Mouse (Mus musculus) forebrain, postnatal 0 days (tissue): ENCODE measurements around the gene Sdhc. TPM values are rescaled to one million over a fixed set of nuclear protein-coding genes. Genes with fewer than 3 reads are reported as not detected.

Experiments used
- ATAC-seq: fragments of 200-750 bp; cut with Nextera tagmentation; 2 replicates; pipeline ENCODE4 v1.8.0; 2017; ENCODE audit warnings: mild to moderate bottlenecking, moderate library complexity
- DNase-seq: peaks from one replicate; pipeline ENCODE4 v3.0.0-alpha.2; 2015
- H3K27ac ChIP-seq: fragments of 300-500 bp; sonication (generic); 2 replicates; pipeline ENCODE4 v1.5.1; 2014; ENCODE audit warnings: low read depth, mild to moderate bottlenecking, antibody characterized with exemption, low read length, moderate library complexity, mixed read lengths
- H3K27me3 ChIP-seq: fragments of 300-500 bp; sonication (generic); 2 replicates; pipeline ENCODE4 v1.6.1; 2014; ENCODE audit warnings: mild to moderate bottlenecking, low read length, mixed read lengths; ENCODE audit not compliant: insufficient read depth
- H3K36me3 ChIP-seq: fragments of 300-500 bp; sonication (generic); 2 replicates; pipeline ENCODE4 v1.6.1; 2014; ENCODE audit warnings: mild to moderate bottlenecking, moderate library complexity; ENCODE audit not compliant: insufficient read depth
- H3K4me1 ChIP-seq: fragments of 300-500 bp; sonication (generic); 2 replicates; pipeline ENCODE4 v1.6.1; 2014; ENCODE audit warnings: antibody characterized with exemption; ENCODE audit not compliant: insufficient read depth
- H3K4me2 ChIP-seq: fragments of 300-500 bp; sonication (generic); 2 replicates; pipeline ENCODE4 v1.6.1; 2014; ENCODE audit warnings: low read depth, mild to moderate bottlenecking, moderate library complexity
- H3K4me3 ChIP-seq: fragments of 300-500 bp; sonication (generic); 2 replicates; pipeline ENCODE4 v1.5.1; 2014; ENCODE audit warnings: low read depth, low read length, mixed read lengths
- H3K9ac ChIP-seq: fragments of 300-500 bp; sonication (generic); 2 replicates; pipeline ENCODE4 v1.6.1; 2014; ENCODE audit warnings: mild to moderate bottlenecking
- H3K9me3 ChIP-seq: fragments of 300-500 bp; sonication (generic); 2 replicates; pipeline ENCODE4 v1.6.1; 2016; ENCODE audit warnings: low read length
- CTCF ChIP-seq: sonication (generic); IDR thresholded peaks from 2 replicates; pipeline ENCODE4 v1.5.1; 2016; ENCODE audit warnings: antibody characterized with exemption, control low read depth, low read depth
- WGBS: fragments of 180-500 bp; shearing (Covaris S2); extraction: QIAGEN DNeasy Blood & Tissue Kit; methylation state at CpG from one replicate; pipeline ENCODE4 v1.1.7; 2014; 5-methylcytosine and 5-hydroxymethylcytosine counted together
- polyA plus RNA-seq: library from polyadenylated mRNA; unstranded; fragments of >200 nt; fragmentation: Nextera tagmentation; extraction: Ambion mirVana; gene quantifications from 2 replicates; pipeline ENCODE4 v1.2.1, GENCODE M21; 2015
- total RNA-seq: library from RNA; depleted of rRNA; stranded (reverse); fragments of >200 nt; gene quantifications from 2 replicates; pipeline ENCODE4 v1.2.3, GENCODE M21; 2014

Gene Sdhc
- total and polyA plus RNA-seq, 2 experiments from 2014 or later, result 197 to 285 TPM

- H3K4me1 ChIP-seq, result 0 out of 2 replicates have a peak, but pooled peaks cover 7% of the 10 kb centered on the region
- H3K36me3 ChIP-seq, result no peaks in the 10 kb centered on the region
- no peaks in the 10 kb centered on the region for H3K27me3 ChIP-seq
- H3K27ac ChIP-seq, result no peak overlapping the region
- no peaks in the 10 kb centered on the region for H3K9me3 ChIP-seq
- ATAC-seq, result no peak
- TF ChIP-seq CTCF, result no peak
- DNase-seq, result no peak
- H3K9ac ChIP-seq, result no peak overlapping the region
- no peak overlapping the region for H3K4me3 ChIP-seq
- H3K4me2 ChIP-seq, result no peak overlapping the region
- 44% methylated on average over 9 of the region's 9 CpGs for WGBS
These were observed 40.8 kb downstream of the Sdhc start for GRCm38 (mm10) chr1:171109620-171110019.

GRCm38 (mm10) chr1:171105226-171105625 lies 45.2 kb downstream of the Sdhc start:
- TF ChIP-seq CTCF, result no peak
- Histone ChIP-seq H3K36me3 (no peaks in the 10 kb centered on the region), H3K4me3 (no peak overlapping the region), H3K4me2 (no peak overlapping the region), H3K27me3 (no peaks in the 10 kb centered on the region), H3K9ac (no peak overlapping the region), H3K4me1 (peaks cover 4% of the 10 kb centered on the region; the same call in 1 of the 2 replicates), H3K9me3 (no peaks in the 10 kb centered on the region), H3K27ac (no peak overlapping the region)
- DNase-seq (no peak), ATAC-seq (no peak)
- WGBS, result 68% methylated on average over 6 of the region's 6 CpGs

GRCm38 (mm10) chr1:171103179-171103840 lies 47.1 kb downstream of the Sdhc start:
- no peak overlapping the region for H3K27ac ChIP-seq
- H3K36me3 ChIP-seq, result no peaks in the 10 kb centered on the region
- peak overlapping the region; percentile 3; the same call in 1 of the 2 replicates for H3K9ac ChIP-seq
- H3K9me3 ChIP-seq, result no peaks in the 10 kb centered on the region
- H3K4me1 ChIP-seq, result peaks cover 4% of the 10 kb centered on the region; the same call in 1 of the 2 replicates
- TF ChIP-seq CTCF, result no peak
- no peaks in the 10 kb centered on the region for H3K27me3 ChIP-seq
- peak overlapping the region; percentile 84 for H3K4me3 ChIP-seq
- WGBS, result 9% methylated on average over 10 of the region's 10 CpGs
- peak overlapping the region; percentile 48 for H3K4me2 ChIP-seq
- no peak for DNase-seq
- no peak for ATAC-seq

- DNase-seq (peak; percentile 94), ATAC-seq (peak; percentile 90)
- peak; percentile 6; the same call in 1 of the 2 replicates for TF ChIP-seq CTCF
- WGBS, result under 1% methylated on average over 35 of the region's 35 CpGs
- Histone ChIP-seq H3K4me2 (peak overlapping the region; percentile 48), H3K4me1 (peaks cover 4% of the 10 kb centered on the region; the same call in 1 of the 2 replicates), H3K9ac (peak overlapping the region; percentile 76), H3K27ac (peak overlapping the region; percentile 85), H3K27me3 (no peaks in the 10 kb centered on the region), H3K9me3 (no peaks in the 10 kb centered on the region), H3K4me3 (peak overlapping the region; percentile 84), H3K36me3 (no peaks in the 10 kb centered on the region)
These were observed 47.7 kb downstream of the Sdhc start for GRCm38 (mm10) chr1:171102547-171103177.

GRCm38 (mm10) chr1:171101733-171102546 lies 48.5 kb downstream of the Sdhc start:
- ATAC-seq, result peak; percentile 87
- TF ChIP-seq CTCF, result peak; percentile 58; the same call in 1 of the 2 replicates
- Histone ChIP-seq H3K9ac (peak overlapping the region; percentile 76), H3K27me3 (no peaks in the 10 kb centered on the region), H3K4me1 (peaks cover 4% of the 10 kb centered on the region; the same call in 1 of the 2 replicates), H3K27ac (peak overlapping the region; percentile 85), H3K9me3 (no peaks in the 10 kb centered on the region), H3K4me3 (peak overlapping the region; percentile 84), H3K36me3 (no peaks in the 10 kb centered on the region), H3K4me2 (peak overlapping the region; percentile 48)
- DNase-seq, result peak; percentile 93
- WGBS, result under 1% methylated on average over 40 of the region's 40 CpGs

GRCm38 (mm10) chr1:171101033-171101432 lies 49.4 kb downstream of the Sdhc start:
- no peak for ATAC-seq
- no peak overlapping the region for H3K4me3 ChIP-seq
- no peaks in the 10 kb centered on the region for H3K27me3 ChIP-seq
- no peak for TF ChIP-seq CTCF
- no peak overlapping the region for H3K27ac ChIP-seq
- WGBS, result 55% methylated on average over 2 of the region's 2 CpGs
- no peaks in the 10 kb centered on the region for H3K36me3 ChIP-seq
- no peak overlapping the region for H3K9ac ChIP-seq
- H3K9me3 ChIP-seq, result no peaks in the 10 kb centered on the region
- DNase-seq, result no peak
- H3K4me2 ChIP-seq, result no peak overlapping the region
- peaks cover 4% of the 10 kb centered on the region; the same call in 1 of the 2 replicates for H3K4me1 ChIP-seq

GRCm38 (mm10) chr1:171097612-171098011 lies 52.8 kb downstream of the Sdhc start:
- H3K4me1 ChIP-seq, result no peaks in the 10 kb centered on the region
- WGBS, result 52% methylated on average over 2 of the region's 2 CpGs

More at GRCm38 (mm10) chr1:171097612-171098011, 52.8 kb downstream of the Sdhc start:
- TF ChIP-seq CTCF, result no peak
- H3K27me3 ChIP-seq, result no peaks in the 10 kb centered on the region
- ATAC-seq (no peak), DNase-seq (no peak)
- H3K4me2 ChIP-seq, result no peak overlapping the region
- no peaks in the 10 kb centered on the region for H3K9me3 ChIP-seq
- no peak overlapping the region for H3K9ac ChIP-seq
- no peaks in the 10 kb centered on the region for H3K36me3 ChIP-seq
- H3K27ac ChIP-seq, result no peak overlapping the region
- no peak overlapping the region for H3K4me3 ChIP-seq
